Mouse (Mus musculus) heart, postnatal 4 days (tissue): ENCODE results near the gene Prcd. TPM values are rescaled to one million over a fixed set of nuclear protein-coding genes. Genes with fewer than 3 reads are reported as not detected.
A peak's percentile ranks its signal among the peaks of the same experiment; 100 is the strongest.
"Not testable (repeated sequence)": the region's sequence is repeated elsewhere in the genome, so short reads cannot be mapped to it uniquely, and the experiment has no call there.

Experiments
- DNase-seq: peaks from one replicate; pipeline ENCODE4 v3.0.0; 2021
- total RNA-seq, 2 experiments: library from RNA; stranded (reverse); gene quantifications; 2 replicates each; pipeline ENCODE4 v1.2.3; 2021

Gene Prcd
- total RNA-seq, 2 experiments from 2014 or later, result 1.1 to 1.5 TPM

DNA sequence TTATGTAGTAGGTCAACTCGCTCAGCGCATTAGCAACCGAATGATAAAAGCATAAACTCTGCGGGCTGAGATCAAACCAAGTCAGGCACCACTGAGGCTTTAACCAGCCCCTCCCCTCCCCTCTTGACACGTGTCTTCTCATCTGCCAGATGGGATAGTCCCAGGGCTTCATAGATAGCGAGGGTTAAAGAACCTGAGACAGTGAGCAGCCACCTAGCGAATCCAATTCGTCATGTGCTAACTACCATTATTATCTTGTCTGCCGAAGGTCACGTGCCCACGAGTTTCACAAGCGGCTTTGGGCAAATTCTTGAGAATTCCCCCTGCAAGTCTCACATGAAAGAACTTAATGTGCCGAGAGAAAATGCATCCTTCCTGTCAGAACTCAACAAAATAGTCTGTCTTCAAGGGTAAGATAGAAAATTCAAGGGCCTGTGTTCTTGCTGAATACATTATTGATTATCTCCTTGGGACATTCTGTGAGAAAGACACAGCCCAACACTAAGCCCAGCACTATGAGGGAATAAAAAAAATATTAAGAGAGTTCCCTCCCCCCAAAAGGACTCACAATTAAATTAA is 16.5 kb downstream of the Prcd start:
- DNase-seq, result no peak

DNA sequence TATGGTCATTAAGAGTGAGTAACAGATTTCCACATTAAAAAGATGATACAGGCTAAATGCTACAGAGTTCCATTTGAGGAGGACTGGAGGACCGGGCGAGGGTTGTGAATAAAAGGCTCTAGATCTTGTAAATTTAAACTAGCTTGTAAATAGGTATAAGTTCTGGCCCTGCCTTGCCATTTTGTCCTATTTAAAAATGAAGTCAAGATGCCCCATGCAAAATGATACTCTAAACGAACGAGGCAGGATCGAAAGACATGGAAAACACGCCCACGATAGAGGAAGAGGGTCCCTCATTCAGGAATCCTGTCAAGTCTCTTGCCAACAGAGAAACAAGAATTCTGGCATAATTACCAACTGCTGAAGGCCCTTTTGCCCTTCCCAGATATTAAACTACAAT is 17.1 kb downstream of the Prcd start:
- no peak for DNase-seq

DNA sequence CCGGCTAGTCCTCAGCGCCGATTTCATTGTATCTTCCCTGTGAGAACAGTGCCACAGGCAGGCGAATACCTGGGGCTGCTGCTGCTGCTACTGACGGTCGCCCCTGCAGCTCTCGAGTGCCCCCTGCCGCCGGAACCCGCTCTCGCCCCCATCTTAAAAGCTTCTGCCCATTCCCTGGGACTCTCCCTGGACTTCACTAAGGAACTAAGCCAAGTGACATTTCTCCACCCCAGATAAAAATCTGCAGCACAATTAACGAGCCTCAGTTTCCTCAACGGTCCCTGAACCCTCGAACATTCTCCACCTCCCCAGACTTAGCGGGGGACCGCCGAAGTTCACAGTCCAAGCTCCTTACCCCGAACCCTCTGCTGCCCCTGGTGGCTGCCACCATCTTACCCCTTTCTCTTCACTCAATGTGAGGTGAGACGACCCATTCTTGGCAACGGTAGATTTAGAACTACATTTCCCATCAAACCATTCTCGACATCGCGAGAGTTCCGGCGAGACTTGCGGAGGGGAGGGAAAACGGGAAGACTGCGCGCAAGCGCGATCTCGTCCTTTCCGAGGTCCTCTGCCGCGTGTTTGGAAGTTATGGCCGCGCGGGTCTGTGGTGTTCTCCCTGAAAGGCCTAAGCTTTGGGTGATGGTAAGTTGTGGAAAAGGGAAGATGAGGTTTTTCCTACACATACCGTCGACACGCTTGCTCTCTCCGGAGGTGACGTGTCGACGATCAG is 17.9 kb downstream of the Prcd start:
- peak; percentile 99 for DNase-seq

DNA sequence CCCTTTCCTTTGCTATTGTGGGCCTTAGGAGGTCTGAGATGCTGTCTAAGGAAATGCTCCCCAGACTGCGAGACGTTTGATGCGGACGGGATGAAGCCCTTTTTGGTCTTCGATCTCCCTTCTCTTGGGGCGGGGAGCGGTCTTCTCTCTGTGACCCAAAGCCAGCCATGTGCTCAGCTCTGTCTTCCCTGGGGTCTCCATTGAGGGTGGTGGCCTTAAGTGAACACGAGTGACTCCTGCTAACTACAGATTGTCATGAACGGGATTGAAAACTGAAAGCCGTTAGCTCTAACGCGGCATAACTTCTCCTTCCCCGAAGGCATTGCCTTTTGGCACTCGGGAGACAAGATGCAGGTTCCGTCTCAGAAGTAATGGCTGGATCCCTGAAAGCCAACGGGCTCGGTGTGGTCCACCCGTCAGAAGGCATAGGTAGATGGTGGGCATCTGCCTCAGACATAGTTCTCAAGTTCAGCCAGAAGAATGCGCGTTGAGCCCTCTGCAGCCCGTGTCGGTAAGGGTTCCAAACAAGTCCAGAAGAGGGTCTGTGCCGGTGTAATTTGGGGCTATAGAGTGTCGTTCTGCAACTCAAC is 18.6 kb downstream of the Prcd start:
- no peak for DNase-seq

DNA sequence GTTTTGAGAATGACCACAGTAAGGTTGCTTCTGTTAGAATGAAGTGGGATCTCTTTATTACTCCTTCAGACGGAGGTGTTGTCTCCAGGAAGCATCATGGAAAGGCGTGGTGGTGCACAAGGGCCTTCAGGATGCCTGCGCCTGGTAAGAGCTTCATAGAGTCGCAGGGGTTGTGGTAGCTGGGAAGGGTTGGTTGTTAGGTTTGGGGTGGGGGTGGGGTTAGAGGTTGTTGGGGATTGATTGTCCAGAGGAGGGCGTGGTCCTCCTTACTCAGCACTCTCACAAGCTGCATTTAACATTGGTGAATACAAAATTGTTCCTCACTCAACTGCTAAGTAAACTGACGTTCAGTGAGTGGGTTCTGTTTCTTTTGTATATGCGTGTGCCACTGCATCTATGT is 19.3 kb downstream of the Prcd start:
- DNase-seq, result no peak

DNA sequence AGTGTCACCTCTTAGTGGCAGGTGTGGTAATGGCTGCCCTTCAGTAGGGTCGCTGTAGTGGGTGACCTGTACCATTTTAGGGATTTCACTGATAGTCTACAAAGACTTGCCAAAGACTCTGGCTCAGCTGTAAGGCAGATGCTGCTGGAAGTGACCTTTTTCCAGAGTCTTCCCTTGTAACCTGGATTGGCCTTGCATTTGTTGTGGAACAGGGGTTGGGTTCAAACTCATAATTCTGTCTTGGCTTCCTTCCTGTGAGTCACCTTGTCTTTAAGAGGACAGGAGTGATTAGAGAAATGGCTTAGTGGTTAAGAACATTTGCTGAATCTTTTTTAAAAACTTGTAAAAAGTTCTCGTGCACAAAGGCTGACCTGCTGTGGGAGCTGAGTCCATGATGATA is 20.1 kb downstream of the Prcd start:
- no peak for DNase-seq

DNA sequence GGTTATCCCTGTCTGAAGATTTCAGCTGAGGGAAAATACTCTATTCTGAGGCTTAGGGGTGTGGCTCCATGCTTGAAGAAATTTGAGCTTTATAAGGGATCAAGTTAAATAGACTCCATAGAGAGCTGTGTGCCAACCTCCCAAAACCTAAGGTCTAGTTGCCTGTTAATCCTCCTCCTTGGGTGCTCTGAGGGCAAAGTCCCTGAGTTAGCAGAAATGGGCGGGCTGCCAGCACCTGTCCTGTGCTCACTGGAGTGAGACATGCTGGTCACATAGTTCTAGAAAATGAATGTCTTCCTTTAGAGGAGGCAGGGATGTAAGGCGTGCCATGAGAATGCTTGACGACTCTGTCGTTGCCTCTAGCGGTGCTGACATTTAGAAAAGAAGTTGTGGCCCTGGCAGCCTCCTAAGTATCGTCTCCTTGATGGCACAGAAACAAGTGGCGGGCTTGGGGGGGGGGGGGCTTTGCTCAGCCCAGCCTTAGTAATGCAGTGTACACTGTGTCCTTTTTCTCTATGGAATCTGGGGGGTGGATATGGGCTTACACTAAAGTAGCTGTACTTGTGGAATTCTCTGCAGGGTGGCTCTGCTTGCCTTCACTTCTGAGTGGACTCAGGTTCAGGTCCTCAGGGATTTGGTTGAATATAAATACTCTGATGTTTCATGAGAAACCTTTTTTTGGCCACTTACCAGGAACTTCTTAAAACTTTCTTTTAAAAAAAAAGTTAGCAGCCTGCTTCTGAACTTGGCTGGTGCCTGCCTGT is 21.5 kb downstream of the Prcd start:
- DNase-seq, result no peak

DNA sequence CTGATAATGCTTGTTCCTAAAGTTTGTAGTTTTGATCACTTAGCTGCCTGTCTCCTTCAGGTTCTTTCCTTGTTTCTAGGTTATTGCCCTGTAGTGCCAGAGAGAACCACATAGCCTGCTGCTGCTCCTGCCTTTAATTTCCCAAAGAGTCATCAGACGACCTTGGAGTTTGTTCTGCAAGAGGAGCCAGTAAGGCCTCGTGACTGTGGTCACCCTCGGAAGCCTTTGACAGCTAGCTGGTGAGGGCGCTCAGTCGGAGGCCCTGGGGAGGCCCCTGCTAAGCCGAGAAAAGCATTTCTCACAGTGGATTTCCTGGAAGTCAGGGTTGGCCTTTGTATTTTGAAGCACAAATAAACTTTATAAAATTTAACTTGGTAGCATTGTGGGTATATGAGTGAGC is 22.1 kb downstream of the Prcd start:
- DNase-seq, result not testable (repeated sequence)

DNA sequence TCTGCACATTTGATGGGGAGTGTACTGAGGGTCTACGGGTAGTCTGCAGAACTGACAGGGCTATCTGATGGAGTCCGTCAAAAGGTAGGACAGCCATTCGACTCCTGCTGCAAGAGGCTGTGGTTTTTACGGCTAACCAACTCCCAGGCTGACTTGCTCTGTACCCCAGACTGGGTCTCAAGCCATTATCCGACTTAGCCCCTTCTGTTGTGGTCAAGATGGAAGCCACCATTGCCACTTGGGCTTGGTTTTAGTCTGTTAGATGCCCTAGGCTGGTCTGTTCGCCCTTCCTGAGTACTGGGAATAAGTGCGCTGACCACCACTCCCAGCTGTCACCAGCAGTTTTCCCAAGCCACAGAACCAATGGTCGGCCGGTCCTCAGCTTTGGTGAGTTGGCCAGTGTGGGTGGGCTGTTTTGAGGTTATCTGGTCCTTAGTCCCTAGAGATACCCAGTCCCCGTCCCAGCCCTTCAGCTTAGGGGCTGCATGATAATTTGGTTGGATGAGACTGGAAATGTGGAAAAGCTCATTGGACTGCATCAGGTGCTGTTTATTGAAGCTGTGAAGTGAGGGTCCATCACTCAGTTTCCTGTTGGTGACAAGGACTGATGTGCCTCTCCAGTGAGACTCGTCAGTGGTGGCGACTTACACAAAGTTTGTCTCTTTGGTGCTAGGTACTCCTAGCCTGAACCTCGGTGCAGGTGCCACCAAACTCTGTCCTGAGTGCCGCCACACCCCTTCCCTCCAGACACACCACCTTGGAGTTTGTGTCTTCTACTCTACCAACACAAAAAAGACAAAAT is 23.0 kb downstream of the Prcd start:
- no peak for DNase-seq

DNA sequence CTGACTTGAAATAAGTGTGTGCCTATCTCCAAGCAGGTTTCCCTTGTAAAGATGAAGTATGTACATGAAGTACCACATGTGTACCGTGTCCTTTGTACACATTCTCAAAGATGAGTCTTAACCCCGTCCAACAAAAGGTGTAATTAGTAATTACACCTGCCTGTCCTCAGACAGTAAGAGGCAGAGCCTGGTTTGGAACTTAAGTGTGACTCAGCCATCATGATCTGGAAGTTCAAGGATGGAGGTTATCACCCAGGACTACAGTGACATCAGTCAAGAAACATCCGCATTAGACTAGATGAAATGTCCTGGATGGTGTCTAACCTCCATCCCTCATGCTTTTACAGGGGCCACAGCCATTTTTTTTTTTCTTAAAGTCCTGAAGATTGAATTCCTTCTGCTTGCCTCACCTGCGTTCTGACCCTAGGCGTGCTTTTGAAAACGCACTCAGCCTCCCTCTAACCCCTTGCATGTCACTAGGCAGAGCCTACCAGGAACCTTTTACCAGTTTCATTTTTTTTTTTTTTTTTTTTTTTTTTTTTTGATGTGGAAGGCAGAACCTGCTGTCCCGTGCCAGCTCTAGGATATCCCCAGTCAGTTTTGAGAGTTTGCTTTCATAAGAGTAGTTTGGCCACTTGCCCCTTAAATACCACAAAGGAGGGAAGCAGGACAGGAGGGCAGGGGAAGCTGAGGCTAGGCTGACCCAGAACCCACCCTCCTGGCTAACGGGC is 24.5 kb downstream of the Prcd start:
- DNase-seq, result no peak

DNA sequence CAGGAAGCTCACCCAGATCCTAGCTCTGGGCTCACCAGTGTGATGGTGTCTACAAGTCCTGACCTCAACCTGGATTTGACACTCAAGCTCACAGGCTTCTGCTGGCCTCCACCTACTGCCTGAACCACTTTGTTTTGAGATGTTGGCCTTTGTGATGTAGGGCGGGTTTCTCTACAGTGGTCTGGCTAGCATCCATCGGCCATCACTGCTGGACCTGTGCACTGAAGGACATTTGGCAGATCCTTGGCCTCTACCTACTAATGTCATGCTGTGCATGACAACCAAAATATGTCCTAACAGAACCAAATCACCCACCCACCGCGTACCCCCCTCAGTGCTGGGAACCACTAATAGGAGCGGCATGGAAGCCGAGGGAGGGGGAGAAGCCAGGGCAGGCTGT is 25.8 kb downstream of the Prcd start:
- no peak for DNase-seq

DNA sequence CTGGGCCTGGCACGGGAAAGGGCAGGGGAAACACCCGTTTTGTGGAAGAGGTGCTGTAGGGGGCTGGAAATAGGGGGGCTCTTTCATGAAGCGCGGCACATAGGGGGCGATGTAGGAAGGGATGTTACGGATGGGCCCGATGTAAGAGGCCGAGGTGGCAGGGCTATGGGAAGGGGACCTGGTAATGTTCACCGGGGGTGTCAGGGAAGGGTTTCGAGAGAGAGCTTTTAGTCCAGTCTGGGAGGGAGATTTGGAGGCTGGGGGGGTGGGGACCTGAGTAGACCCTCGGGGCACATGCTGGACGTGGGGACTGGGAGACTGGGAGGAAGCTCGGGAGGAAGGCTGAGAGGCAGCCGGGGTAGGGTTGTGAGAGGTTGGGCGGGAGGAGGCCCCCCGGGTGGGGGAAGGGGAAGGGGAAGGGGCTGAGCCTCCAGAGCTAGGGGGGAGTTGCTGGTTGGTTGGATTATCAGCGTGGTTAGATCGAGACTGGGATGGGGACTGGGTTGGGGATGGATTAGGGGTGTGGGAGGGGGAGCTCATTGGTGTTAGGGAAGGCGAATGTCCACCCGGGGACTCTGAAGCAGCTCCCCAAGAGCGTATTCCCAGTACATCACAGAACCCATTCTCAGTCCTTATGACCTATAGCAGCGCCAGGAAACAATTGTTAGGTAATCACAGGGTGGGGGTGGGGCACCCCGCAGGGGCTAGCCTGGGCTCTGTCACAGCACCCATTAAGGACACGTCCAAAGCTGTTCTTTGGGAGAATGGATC is 27.2 kb downstream of the Prcd start:
- no peak for DNase-seq

DNA sequence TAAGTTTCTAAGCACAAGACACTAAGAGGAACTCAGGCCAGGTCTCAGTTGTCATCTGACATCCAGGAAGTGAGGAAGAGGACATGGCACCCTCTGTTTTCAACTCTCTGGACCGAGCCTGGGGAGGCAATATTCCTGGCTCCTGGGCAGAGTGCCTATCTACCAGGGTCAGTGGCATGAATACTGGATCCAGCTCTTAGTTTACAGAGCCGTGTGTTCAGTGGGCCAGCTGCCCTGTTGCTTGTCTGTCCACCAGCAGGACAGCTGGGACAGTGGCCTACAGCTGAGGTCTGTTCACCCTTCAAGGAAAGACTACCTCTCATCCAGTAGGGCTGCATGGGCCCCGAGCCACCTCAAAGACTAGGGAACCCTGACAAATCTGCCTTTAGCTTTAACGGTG is 27.8 kb downstream of the Prcd start:
- DNase-seq, result peak; percentile 24

DNA sequence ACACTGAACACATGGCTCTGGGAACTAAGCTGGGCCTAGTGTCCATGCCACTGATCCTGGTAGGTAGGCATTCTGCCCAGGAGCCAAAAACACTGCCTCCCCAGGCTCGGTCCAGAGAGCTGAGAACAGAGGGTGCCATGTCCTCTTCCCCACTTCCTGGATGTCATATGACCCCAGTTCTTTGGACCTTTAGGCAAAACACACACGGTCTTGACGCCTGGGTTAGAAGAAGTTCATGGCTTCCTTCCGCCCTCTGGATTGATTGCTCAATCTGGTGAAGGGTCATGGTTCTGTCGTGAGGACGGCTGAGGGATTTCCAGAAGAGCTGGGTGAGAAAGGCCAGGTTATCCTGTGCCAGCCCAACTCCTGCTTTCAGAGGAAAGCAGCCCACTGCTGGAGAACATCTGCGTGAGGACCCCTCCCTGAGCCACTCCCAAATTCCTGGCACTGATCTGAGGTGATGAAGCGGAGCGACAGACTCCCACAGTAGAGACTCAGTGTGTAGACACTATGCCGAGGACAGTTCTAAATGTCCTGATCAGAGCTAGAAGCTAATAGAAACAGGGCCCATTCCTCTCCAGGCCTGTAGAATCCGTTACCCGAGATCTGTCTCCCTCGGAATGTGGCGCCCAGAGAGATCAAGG is 29.3 kb downstream of the Prcd start:
- DNase-seq, result no peak

DNA sequence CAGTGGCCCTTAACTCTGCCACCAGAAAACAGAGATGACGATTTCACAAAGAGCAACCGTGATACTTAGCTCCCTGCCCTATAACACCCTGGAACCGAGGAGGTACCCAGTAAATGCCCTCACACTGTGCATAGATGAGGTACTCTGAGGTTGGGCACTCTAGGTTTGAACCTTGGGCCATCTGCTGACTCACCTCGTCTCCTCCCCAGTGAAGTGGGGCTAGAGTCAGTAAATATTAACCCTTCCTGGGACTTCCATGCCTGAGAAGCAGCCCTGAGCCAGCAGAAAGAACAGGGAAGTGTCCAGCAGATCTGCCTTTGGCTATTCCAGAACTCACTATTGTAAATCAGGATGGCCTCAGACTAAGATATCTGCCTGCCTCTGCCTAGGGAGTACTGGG is 30.4 kb downstream of the Prcd start:
- DNase-seq, result no peak

DNA sequence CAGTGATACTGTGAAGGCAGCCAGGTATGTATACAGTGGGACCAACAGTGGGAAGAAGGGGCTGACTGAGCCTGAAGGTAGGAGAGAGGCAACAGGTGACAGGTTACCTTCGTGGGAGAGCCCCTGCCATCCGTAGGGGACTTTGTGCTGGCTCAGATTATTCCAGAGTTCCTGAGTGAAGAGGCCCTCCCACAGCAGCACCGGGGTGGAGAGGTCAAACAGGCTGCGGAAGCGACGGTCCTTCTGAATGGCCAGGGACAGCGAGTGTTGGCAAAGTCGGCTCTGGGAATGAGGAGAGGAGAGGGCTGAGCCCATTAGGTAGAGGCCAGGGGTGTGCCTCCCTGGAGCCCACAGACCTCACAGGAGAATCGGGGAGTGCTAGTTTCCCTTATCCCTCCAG is 32.4 kb downstream of the Prcd start:
- DNase-seq, result no peak

DNA sequence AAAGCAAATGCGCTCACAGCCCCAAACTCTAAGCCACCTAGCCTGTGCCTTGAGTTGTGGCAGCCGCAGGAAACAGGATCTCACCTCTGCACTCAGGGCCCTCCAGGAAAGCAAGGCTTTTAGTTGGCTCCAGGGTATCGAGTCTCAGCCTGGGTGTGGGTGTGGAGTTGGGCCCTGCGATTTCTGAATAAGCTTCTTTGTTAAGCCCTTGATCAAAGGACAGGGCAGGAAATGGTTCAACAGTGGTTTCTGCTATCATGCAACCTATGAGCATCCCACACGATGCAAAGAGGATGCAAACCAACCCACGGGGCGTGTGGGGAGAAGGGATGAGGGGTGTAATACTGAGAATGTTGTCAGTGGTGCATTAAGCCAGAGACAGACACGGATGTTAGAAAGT is 34.6 kb downstream of the Prcd start:
- no peak for DNase-seq

DNA sequence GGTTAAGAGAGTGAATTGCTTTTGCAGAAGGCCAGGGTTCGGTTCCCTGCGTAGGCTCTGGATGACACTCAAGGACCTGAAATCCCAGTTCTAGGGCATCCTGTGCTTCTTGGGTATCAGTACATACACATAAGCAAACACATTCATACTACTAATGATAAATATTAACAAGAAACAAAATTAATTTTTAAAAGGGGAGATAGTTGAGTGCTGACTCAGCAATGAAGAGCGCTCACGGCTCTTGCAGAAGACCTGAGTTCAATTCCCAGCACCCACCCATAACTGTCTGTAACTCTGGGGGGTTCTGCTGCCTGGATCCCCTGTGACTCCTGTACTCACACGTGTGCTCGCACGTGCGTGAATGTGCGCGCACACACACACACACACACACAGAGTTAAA is 36.3 kb downstream of the Prcd start:
- no peak for DNase-seq

DNA sequence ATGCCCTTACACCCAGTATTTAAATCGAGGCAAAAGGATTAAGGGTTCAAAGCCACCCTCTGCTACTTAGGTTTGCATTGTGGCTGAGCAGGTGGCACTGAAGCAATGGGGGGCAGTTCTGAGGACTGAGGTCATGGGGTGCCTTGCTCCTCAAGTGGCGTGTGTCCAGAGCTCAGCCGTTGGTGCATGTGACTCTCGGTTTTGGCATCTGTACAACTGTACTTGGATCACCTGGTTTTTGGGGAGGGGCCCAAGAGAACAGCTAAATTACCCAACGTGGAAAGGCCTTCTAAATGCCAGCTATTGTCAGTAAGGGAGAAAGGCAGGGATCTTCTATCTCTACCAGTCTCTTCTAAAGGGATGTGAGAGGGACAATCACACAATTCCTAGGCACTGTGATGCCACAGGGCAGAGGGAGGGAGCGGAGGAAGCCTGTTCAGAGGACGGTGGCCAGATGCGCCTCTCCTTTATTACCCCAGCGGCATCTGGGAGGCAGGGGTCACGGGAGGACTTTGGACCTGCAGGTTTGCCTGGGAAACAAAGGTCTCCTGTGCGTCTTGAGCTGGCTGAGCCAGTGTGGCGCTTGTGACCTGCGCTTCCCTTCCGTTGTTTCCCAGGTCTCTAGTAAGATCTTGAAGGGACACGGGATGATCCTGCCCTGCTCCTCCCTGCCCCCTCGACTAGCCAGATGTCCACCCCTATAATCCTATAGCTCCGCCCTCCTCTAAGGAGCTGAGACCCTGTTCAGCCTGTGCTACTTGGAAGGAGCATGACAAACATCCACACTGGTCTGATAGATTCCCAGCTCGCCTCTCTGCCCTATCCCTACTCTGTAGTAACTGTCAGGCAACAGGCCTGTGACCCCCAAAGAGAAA is 37.6 kb downstream of the Prcd start:
- DNase-seq, result no peak

DNA sequence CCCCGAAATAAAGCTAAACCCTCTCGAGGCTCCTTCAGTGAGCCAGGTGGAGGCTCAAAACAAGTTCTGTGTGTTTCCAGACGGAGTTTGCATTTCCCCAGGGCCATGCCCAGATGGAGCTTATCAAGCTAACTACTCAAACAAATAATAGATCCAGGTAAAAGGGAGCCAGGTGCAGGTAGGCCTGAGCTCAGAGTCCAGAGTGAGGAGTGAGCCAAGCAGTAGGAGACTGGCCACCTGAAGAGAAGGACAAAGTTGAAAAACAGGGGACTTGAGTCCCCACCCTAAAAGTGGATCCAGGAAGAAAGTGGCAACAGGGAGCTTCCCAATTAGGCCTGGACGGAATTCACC is 40.5 kb downstream of the Prcd start:
- DNase-seq, result no peak
